Mouse (Mus musculus) C2C12 (cell line): ENCODE measurements around the gene Abi3bp.

Experiments
- CEBPB ChIP-seq: IDR thresholded peaks from one replicate; pipeline ENCODE4 v1.6.1; 2011; ENCODE audit warnings: low read depth, mild to moderate bottlenecking, control low read depth, moderate library complexity
- CTCF ChIP-seq: IDR thresholded peaks from one replicate; pipeline ENCODE4 v1.5.1; 2011; ENCODE audit not compliant: control insufficient read depth, insufficient read depth, insufficient read length
- MAX ChIP-seq: IDR thresholded peaks from one replicate; pipeline ENCODE4 v1.6.1; 2011; ENCODE audit warnings: mild to moderate bottlenecking, control low read depth
- MYOD1 ChIP-seq: IDR thresholded peaks from one replicate; pipeline ENCODE4 v1.6.1; 2011; ENCODE audit warnings: low read depth; ENCODE audit not compliant: control insufficient read depth, insufficient read length
- USF1 ChIP-seq: IDR thresholded peaks from one replicate; pipeline ENCODE4 v1.6.1; 2011; ENCODE audit warnings: low read depth, mild to moderate bottlenecking, control low read depth, moderate library complexity

DNA sequence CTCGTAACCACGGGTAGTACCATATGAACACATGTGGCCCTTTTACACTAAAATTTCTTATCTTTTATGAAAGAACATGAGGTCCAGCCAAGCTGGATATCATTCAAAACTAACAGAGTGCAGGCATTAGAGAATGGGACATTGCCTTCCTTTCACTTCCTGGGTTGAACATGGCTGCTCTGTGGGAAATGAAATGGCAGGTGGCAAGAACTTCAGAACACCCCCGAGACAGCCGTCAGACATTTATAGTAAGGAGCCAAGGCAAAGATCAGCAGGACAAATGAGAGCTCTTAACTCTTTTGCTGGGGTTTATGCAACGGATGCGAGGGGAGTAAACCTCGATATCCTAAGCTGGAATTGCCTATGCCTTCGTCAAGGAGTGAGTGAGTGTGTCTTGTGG, 132.9 kb downstream of the Abi3bp start:
- no peak for TF ChIP-seq CTCF
- TF ChIP-seq USF1, result no peak
- no peak for TF ChIP-seq CEBPB
- TF ChIP-seq MAX, result no peak
- TF ChIP-seq MYOD1, result no peak
